Mouse (Mus musculus) hindbrain, embryonic 11.5 days (tissue): ENCODE data around the gene Ankdd1a. TPM values are rescaled to one million over a fixed set of nuclear protein-coding genes. Genes with fewer than 3 reads are reported as not detected.
A peak's percentile ranks its signal among the peaks of the same experiment; 100 is the strongest.

Experiments
- ATAC-seq: fragments of 200-750 bp; cut with Nextera tagmentation; 2 replicates; pipeline ENCODE4 v1.8.0; 2017; ENCODE audit warnings: mild to moderate bottlenecking, moderate TSS enrichment, moderate library complexity; ENCODE audit not compliant: low FRiP score
- DNase-seq: peaks from one replicate; pipeline ENCODE4 v3.0.0-alpha.2; 2015; ENCODE audit warnings: low spot score
- H3K27ac ChIP-seq: fragments of 300-500 bp; sonication (generic); 2 replicates; pipeline ENCODE4 v1.5.1; 2014; ENCODE audit warnings: mild to moderate bottlenecking, low read depth, low read length
- H3K27me3 ChIP-seq: fragments of 300-500 bp; sonication (generic); 2 replicates; pipeline ENCODE4 v1.6.1; 2014; ENCODE audit warnings: mild to moderate bottlenecking, low read length, moderate library complexity, mixed read lengths; ENCODE audit not compliant: control insufficient read depth, insufficient read depth
- H3K36me3 ChIP-seq: fragments of 300-500 bp; sonication (generic); 2 replicates; pipeline ENCODE4 v1.6.1; 2014; ENCODE audit warnings: mild to moderate bottlenecking, low read length, moderate library complexity, mixed read lengths; ENCODE audit not compliant: control insufficient read depth, insufficient read depth
- H3K4me1 ChIP-seq: fragments of 300-500 bp; sonication (generic); replicated peaks from 2 replicates; pipeline ENCODE4 v1.6.1; 2014; ENCODE audit warnings: low read length, mixed read lengths; ENCODE audit not compliant: control insufficient read depth, insufficient read depth
- H3K4me2 ChIP-seq: fragments of 300-500 bp; sonication (generic); replicated peaks from 2 replicates; pipeline ENCODE4 v1.6.1; 2014; ENCODE audit warnings: mild to moderate bottlenecking, low read depth, low read length
- H3K4me3 ChIP-seq: fragments of 300-500 bp; sonication (generic); 2 replicates; pipeline ENCODE4 v1.5.1; 2014; ENCODE audit warnings: low read depth, low read length
- H3K9ac ChIP-seq: fragments of 300-500 bp; sonication (generic); 2 replicates; pipeline ENCODE4 v1.6.1; 2014; ENCODE audit warnings: low read depth, low read length
- H3K9me3 ChIP-seq: fragments of 300-500 bp; sonication (generic); 2 replicates; pipeline ENCODE4 v1.6.1; 2016; ENCODE audit warnings: low read length; ENCODE audit not compliant: control insufficient read depth
- WGBS: fragments of 180-500 bp; shearing (Covaris S2); extraction: QIAGEN DNeasy Blood & Tissue Kit; methylation state at CpG from one replicate; pipeline ENCODE4 v1.1.7; 2014; 5-methylcytosine and 5-hydroxymethylcytosine counted together
- polyA plus RNA-seq: library from polyadenylated mRNA; unstranded; fragments of >200 nt; fragmentation: Nextera tagmentation; extraction: Ambion mirVana; gene quantifications from 2 replicates; pipeline ENCODE4 v1.2.1, GENCODE M21; 2014

Gene Ankdd1a
- polyA plus RNA-seq, 1 experiment from 2014 or later = 0.71 TPM

- DNase-seq = no peak
- H3K4me1 ChIP-seq = no peaks in the 10 kb centered on the region
- H3K9ac ChIP-seq = no peak overlapping the region
- H3K9me3 ChIP-seq = no peaks in the 10 kb centered on the region
- no peak overlapping the region for H3K27ac ChIP-seq
- ATAC-seq = no peak
- no peaks in the 10 kb centered on the region for H3K36me3 ChIP-seq
- WGBS = 79% methylated on average over 6 of the region's 6 CpGs
- H3K4me3 ChIP-seq = no peak overlapping the region
- no peak overlapping the region for H3K4me2 ChIP-seq
- no peaks in the 10 kb centered on the region for H3K27me3 ChIP-seq
These were observed 8.5 kb upstream of the Ankdd1a start for GRCm38 (mm10) chr9:65528417-65529038.

GRCm38 (mm10) chr9:65525445-65526195 is 5.6 kb upstream of the Ankdd1a start:
- Histone ChIP-seq H3K9me3 (no peaks in the 10 kb centered on the region), H3K36me3 (no peaks in the 10 kb centered on the region), H3K27ac (no peak overlapping the region), H3K27me3 (no peaks in the 10 kb centered on the region), H3K9ac (no peak overlapping the region), H3K4me2 (no peak overlapping the region), H3K4me1 (no peaks in the 10 kb centered on the region), H3K4me3 (no peak overlapping the region)
- WGBS = 76% methylated on average over 10 of the region's 10 CpGs
- ATAC-seq (no peak), DNase-seq (no peak)

GRCm38 (mm10) chr9:65523611-65524364 is 3.8 kb upstream of the Ankdd1a start:
- 24% methylated on average over 14 of the region's 14 CpGs for WGBS
- no peak overlapping the region for H3K4me2 ChIP-seq
- DNase-seq (peak; percentile 82), ATAC-seq (peak; percentile 78)
- H3K36me3 ChIP-seq = no peaks in the 10 kb centered on the region
- H3K27ac ChIP-seq = no peak overlapping the region
- no peak overlapping the region for H3K9ac ChIP-seq
- no peaks in the 10 kb centered on the region for H3K27me3 ChIP-seq
- no peaks in the 10 kb centered on the region for H3K4me1 ChIP-seq
- no peaks in the 10 kb centered on the region for H3K9me3 ChIP-seq
- H3K4me3 ChIP-seq = no peak overlapping the region

DNA sequence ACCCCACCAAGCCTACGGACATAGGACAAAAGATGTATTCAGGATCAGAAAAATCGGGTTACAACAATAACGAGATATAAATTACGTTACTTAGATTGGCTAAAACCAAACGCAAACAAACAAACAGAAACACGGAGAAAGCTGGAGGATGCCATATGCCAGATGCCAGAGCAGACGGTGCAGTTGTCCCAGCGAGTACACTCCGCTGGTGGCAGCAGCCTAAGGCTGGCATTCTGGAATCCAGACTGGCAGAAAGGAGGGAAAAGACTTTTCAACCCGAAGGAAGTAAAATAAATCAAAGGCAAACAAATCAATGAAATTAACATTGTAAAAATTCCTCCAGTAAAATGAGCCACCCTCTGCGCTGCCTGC is 498 bp upstream of the Ankdd1a start:
- no peak overlapping the region for H3K27ac ChIP-seq
- peak overlapping the region; percentile 53 for H3K4me2 ChIP-seq
- peak overlapping the region; percentile 19 for H3K4me3 ChIP-seq
- H3K27me3 ChIP-seq = no peaks in the 10 kb centered on the region
- no peaks in the 10 kb centered on the region for H3K4me1 ChIP-seq
- 17% methylated on average over 11 of the region's 11 CpGs for WGBS
- no peak overlapping the region for H3K9ac ChIP-seq
- DNase-seq (no peak), ATAC-seq (no peak)
- H3K9me3 ChIP-seq = no peaks in the 10 kb centered on the region
- H3K36me3 ChIP-seq = no peaks in the 10 kb centered on the region

DNA sequence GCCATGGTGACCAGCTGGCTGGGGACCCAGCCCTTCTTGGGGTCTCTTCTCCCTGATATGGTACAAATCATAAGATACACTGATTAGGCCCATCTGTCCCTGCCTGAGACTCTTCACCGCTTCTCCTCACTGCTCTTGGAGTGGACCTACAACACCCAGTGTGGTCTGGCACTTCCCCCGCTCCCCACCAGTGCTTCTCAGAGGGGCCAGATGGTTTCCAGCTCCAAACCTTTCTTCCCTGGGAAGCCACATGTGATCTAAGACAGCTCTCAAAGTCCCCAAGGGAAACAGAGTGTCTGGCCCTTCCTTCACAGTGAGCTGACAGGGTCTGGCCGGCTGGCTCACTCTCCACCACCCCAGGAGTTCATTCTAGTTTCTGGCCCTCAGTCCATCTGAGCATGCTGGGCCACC is 5.1 kb downstream of the Ankdd1a start:
- no peak for DNase-seq
- no peaks in the 10 kb centered on the region for H3K27me3 ChIP-seq
- no peaks in the 10 kb centered on the region for H3K36me3 ChIP-seq
- no peak for ATAC-seq
- H3K4me3 ChIP-seq = no peak overlapping the region
- no peak overlapping the region for H3K9ac ChIP-seq
- H3K4me1 ChIP-seq = no peaks in the 10 kb centered on the region
- H3K27ac ChIP-seq = no peak overlapping the region
- 60% methylated on average over 3 of the region's 3 CpGs for WGBS
- H3K4me2 ChIP-seq = no peak overlapping the region
- H3K9me3 ChIP-seq = no peaks in the 10 kb centered on the region

DNA sequence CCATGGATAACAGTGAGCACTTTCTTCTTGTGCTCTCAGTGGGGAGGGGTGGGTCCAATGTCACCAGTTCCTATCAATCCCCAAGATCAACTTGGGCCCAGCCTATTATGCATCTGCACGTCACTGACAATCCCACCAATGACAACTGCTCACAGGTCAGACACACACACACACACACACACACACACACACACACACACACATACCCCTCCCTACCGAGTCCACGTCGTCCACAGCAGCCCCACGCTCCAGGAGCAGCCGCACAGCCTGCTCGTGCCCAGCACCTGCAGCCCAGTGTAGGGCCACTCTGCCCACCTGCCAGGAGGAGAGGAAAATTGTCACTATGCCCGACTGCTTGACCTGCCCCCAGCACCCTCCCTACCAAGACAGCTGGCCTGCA is 5.6 kb downstream of the Ankdd1a start:
- no peak overlapping the region for H3K4me3 ChIP-seq
- H3K27ac ChIP-seq = no peak overlapping the region
- no peaks in the 10 kb centered on the region for H3K9me3 ChIP-seq
- no peaks in the 10 kb centered on the region for H3K36me3 ChIP-seq
- H3K4me1 ChIP-seq = no peaks in the 10 kb centered on the region
- no peak for DNase-seq
- WGBS = 76% methylated on average over 8 of the region's 8 CpGs
- no peak overlapping the region for H3K4me2 ChIP-seq
- no peaks in the 10 kb centered on the region for H3K27me3 ChIP-seq
- H3K9ac ChIP-seq = no peak overlapping the region
- ATAC-seq = no peak

DNA sequence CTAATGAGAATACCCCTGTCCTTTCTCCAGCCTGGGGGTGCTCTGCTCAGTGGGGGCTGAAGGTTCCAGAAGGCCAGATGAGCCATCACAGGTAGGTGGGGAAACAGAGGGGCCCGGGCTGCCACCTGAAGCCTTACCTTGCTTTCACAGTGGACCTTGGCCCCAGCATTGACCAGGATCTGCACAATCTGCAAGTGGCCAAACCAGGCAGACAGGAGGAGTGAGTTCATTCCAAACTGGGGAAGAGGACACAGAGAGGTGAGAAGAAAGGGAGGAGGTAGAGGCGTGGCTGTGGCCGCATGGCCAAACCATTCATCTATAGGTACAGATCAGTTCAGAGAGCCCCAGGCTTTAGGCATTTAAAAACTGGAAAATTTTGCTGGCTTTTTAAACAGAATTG is 7.5 kb downstream of the Ankdd1a start:
- Histone ChIP-seq H3K4me2 (no peak overlapping the region), H3K27me3 (no peaks in the 10 kb centered on the region), H3K4me3 (no peak overlapping the region), H3K27ac (no peak overlapping the region), H3K9me3 (no peaks in the 10 kb centered on the region), H3K36me3 (no peaks in the 10 kb centered on the region), H3K9ac (no peak overlapping the region), H3K4me1 (no peaks in the 10 kb centered on the region)
- DNase-seq (no peak), ATAC-seq (no peak)
- WGBS = 84% methylated on average over 3 of the region's 3 CpGs

DNA sequence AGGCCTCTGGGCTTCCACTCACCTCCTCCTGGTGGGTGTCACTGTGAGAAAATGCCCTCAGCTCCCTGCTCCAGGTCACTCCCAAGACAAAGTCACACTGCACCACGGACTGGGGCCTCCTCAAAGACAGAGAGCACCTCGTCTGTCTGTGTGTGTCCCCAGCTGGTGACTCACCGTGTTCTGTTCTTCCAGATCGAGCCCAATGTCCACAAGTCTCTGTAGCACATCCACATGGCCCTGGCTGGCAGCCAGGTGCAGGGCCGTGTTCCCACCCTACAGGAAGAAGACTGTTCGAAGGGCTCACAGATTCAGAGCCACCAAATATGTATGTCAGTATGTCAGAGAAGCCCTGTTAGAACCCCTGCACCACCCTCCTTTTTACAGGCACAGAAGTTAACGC is 11.5 kb downstream of the Ankdd1a start:
- Histone ChIP-seq H3K9me3 (no peaks in the 10 kb centered on the region), H3K27me3 (no peaks in the 10 kb centered on the region), H3K9ac (no peak overlapping the region), H3K4me3 (no peak overlapping the region), H3K27ac (no peak overlapping the region), H3K36me3 (no peaks in the 10 kb centered on the region), H3K4me2 (no peak overlapping the region), H3K4me1 (no peaks in the 10 kb centered on the region)
- ATAC-seq = no peak
- 80% methylated on average over 7 of the region's 7 CpGs for WGBS
- no peak for DNase-seq
